28 mouse cellular contexts compared by ENCODE assay signal in genomic region chr17:12702901-12703300, GRCm38 (mm10). TPM values are rescaled to one million over a fixed set of nuclear protein-coding genes. Genes with fewer than 3 reads are reported as not detected.
"Had no signal": no experiment of that assay in that cellular context is flagged by ENCODE, and none has a peak within 500 bp of the region (broad histone marks: within the 10 kb centered on the region; RNA-seq: fewer than 3 reads in every experiment).

No protein-coding gene starts in this region.

- H3K27me3 ChIP-seq: heart, embryonic 13.5 days; heart, embryonic 15.5 days; hindbrain, embryonic 12.5 days; hindbrain, embryonic 15.5 days; kidney, embryonic 15.5 days; limb, embryonic 13.5 days; limb, embryonic 15.5 days; liver, embryonic 12.5 days had no signal

- DNase-seq: gastrocnemius, postnatal 10 days; gastrocnemius, postnatal 25 days; heart, adult 18-20 months; heart, postnatal 4 days; kidney, adult 11 months; kidney, adult 2 months; kidney, adult 9 months; kidney, postnatal 14 days; kidney, postnatal 36 days; layer of hippocampus, adult 9-11 months; layer of hippocampus, postnatal 36 days; left cerebral cortex, postnatal 4 days had no signal

- H3K4me3 ChIP-seq: heart, embryonic 10.5 days; heart, embryonic 13.5 days; heart, embryonic 15.5 days; hindbrain, embryonic 10.5 days; hindbrain, embryonic 12.5 days; hindbrain, embryonic 15.5 days; kidney, embryonic 15.5 days; limb, embryonic 13.5 days; limb, embryonic 15.5 days; liver, embryonic 12.5 days had no signal

- ATAC-seq: hindbrain, postnatal 0 days; intestine, embryonic 16.5 days; liver, embryonic 12.5 days had no signal

- H3K27ac ChIP-seq: heart, embryonic 10.5 days; heart, embryonic 15.5 days; hindbrain, embryonic 10.5 days; hindbrain, embryonic 12.5 days; hindbrain, embryonic 15.5 days; hindbrain, postnatal 0 days; kidney, embryonic 15.5 days; kidney, postnatal 0 days; limb, embryonic 13.5 days; limb, embryonic 15.5 days; liver, embryonic 12.5 days; liver, embryonic 14.5 days had no signal

- H3K4me1 ChIP-seq: heart, embryonic 15.5 days; hindbrain, embryonic 10.5 days; hindbrain, embryonic 12.5 days; hindbrain, embryonic 15.5 days; limb, embryonic 15.5 days; liver, embryonic 12.5 days had no signal

RNA-seq across cellular contexts. Expression of gene Slc22a1, which starts 27.3 kb away (rescaled TPM):
- polyA plus RNA-seq: hindbrain, embryonic 10.5 days; hindbrain, embryonic 12.5 days; hindbrain, embryonic 15.5 days; limb, embryonic 11.5 days; limb, embryonic 15.5 days; liver, embryonic 12.5 days; liver, embryonic 16.5 days had no signal
